Mouse (Mus musculus) megakaryocyte, adult 5-6 weeks (primary cell): ENCODE data around the gene Gm9821. TPM values are rescaled to one million over a fixed set of nuclear protein-coding genes. Genes with fewer than 3 reads are reported as not detected.

ENCODE experiments used
- ATAC-seq: 2 replicates; pipeline ENCODE4 v1.8.0; 2016; ENCODE audit warnings: mild to moderate bottlenecking, inconsistent platforms; ENCODE audit not compliant: poor library complexity, severe bottlenecking
- total RNA-seq, 2 experiments: library from RNA; stranded (forward) in 1 of 2; stranded (reverse) in 1 of 2; fragments of 153-499, 151-499 nt in 1 of 2; fragments of 221-1000, 200-1000 nt in 1 of 2; gene quantifications; 2 replicates each; pipeline versions ENCODE4 v1.2.3 to v1.2.4; 2015 to 2017

The Gm9821 gene
- total RNA-seq (2015) (not detected in 2 replicates), total RNA-seq (2017) (0.69 TPM in 1 of 2 replicates, not detected in the other)

- ATAC-seq, result no peak
Observed at GRCm38 (mm10) chr2:91945483-91945882, at the start of gene Gm9821. TSS of gene Gm9821 (plus strand) at chr2:91945703.

- ATAC-seq, result no peak
Observed at GRCm38 (mm10) chr2:91897968-91898367, 47.5 kb upstream of the Gm9821 start.

GRCm38 (mm10) chr2:91899141-91899540 lies 46.4 kb upstream of the Gm9821 start:
- no peak for ATAC-seq

- ATAC-seq, result no peak
Observed at GRCm38 (mm10) chr2:91900431-91900830, 45.1 kb upstream of the Gm9821 start.

GRCm38 (mm10) chr2:91902336-91902735 lies 43.2 kb upstream of the Gm9821 start:
- no peak for ATAC-seq

GRCm38 (mm10) chr2:91903171-91903925 lies 42.2 kb upstream of the Gm9821 start:
- ATAC-seq, result no peak

- ATAC-seq, result no peak
Observed at GRCm38 (mm10) chr2:91904618-91905307, 40.7 kb upstream of the Gm9821 start.

GRCm38 (mm10) chr2:91906141-91906540 lies 39.4 kb upstream of the Gm9821 start:
- ATAC-seq, result no peak

GRCm38 (mm10) chr2:91912616-91913015 lies 32.9 kb upstream of the Gm9821 start:
- no peak for ATAC-seq

- no peak for ATAC-seq
Observed at GRCm38 (mm10) chr2:91913328-91914110, 32.0 kb upstream of the Gm9821 start.

- no peak for ATAC-seq
Observed at GRCm38 (mm10) chr2:91916346-91916977, 29.0 kb upstream of the Gm9821 start.

GRCm38 (mm10) chr2:91917096-91917495 lies 28.4 kb upstream of the Gm9821 start:
- no peak for ATAC-seq

- ATAC-seq, result no peak
Observed at GRCm38 (mm10) chr2:91920130-91920529, 25.4 kb upstream of the Gm9821 start.

GRCm38 (mm10) chr2:91921181-91921789 lies 24.2 kb upstream of the Gm9821 start:
- ATAC-seq, result 0 out of 2 replicates have a peak, but pooled peaks have one; percentile 16

GRCm38 (mm10) chr2:91921790-91922570 lies 23.5 kb upstream of the Gm9821 start:
- peak; percentile 46 for ATAC-seq

- ATAC-seq, result no peak
Observed at GRCm38 (mm10) chr2:91922586-91923414, 22.7 kb upstream of the Gm9821 start.

- peak; percentile 52 for ATAC-seq
Observed at GRCm38 (mm10) chr2:91923415-91924337, 21.8 kb upstream of the Gm9821 start.

- no peak for ATAC-seq
Observed at GRCm38 (mm10) chr2:91924726-91925125, 20.8 kb upstream of the Gm9821 start.
